Mouse (Mus musculus): ENCODE results near the gene Dennd4b. TPM values are rescaled to one million over a fixed set of nuclear protein-coding genes. Genes with fewer than 3 reads are reported as not detected.

Dennd4b gene
- polyA plus RNA-seq, 1 experiment from 2014 or later = 6.7 TPM

DNA sequence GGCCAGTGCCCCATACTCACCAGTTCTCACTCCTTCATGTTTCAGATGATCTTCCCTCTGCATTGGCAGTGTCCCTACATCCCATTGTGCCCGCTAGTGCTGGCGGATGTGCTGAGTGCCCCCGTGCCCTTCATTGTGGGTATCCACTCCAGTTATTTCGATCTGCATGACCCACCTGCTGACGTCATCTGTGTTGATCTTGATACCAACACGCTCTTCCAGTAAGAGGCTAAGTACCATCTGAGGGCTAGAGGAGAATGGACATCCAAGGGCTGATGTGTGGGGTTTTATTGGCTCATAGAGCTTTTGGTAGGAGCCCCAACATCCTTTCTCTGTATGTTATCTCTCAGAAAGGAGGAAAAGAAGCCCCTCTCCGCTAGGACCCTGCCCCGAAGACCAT lies 5.8 kb downstream of the Dennd4b start:
- H3K27me3 ChIP-seq (replicated peaks; ENCODE audit: control insufficient read depth, insufficient read depth, low read length) = no peaks in the 10 kb centered on the region
- H3K27ac ChIP-seq (ENCODE audit: low read length) = no peak overlapping the region
- no peak overlapping the region for H3K9ac ChIP-seq (replicated peaks; ENCODE audit: low read depth, low read length)
- peaks cover 2% of the 10 kb centered on the region; the same call in 1 of the 2 replicates for H3K36me3 ChIP-seq (ENCODE audit: control insufficient read depth, insufficient read depth)
- no peaks in the 10 kb centered on the region for H3K9me3 ChIP-seq (ENCODE audit: control insufficient read depth, low read length)
- ATAC-seq = no peak
- no peak overlapping the region for H3K4me3 ChIP-seq (replicated peaks; ENCODE audit: low read length)
- peaks cover 8% of the 10 kb centered on the region for H3K4me1 ChIP-seq (replicated peaks; ENCODE audit: control insufficient read depth, insufficient read depth, low read length)
- H3K4me2 ChIP-seq (ENCODE audit: low read length) = no peak overlapping the region
- WGBS = 91% methylated on average over 8 of the region's 8 CpGs

- ATAC-seq = no peak
- Histone ChIP-seq H3K9ac (replicated peaks; ENCODE audit: low read depth, low read length) (no peak overlapping the region), H3K36me3 (ENCODE audit: control insufficient read depth, insufficient read depth) (peaks cover 5% of the 10 kb centered on the region), H3K9me3 (ENCODE audit: control insufficient read depth, low read length) (no peaks in the 10 kb centered on the region), H3K27ac (ENCODE audit: low read length) (no peak overlapping the region), H3K4me1 (replicated peaks; ENCODE audit: control insufficient read depth, insufficient read depth, low read length) (no peaks in the 10 kb centered on the region), H3K4me2 (ENCODE audit: low read length) (no peak overlapping the region), H3K27me3 (replicated peaks; ENCODE audit: control insufficient read depth, insufficient read depth, low read length) (no peaks in the 10 kb centered on the region), H3K4me3 (replicated peaks; ENCODE audit: low read length) (no peak overlapping the region)
- WGBS = 76% methylated on average over 9 of the region's 9 CpGs
Observed at GRCm38 (mm10) chr3:90272170-90272569, 7.2 kb downstream of the Dennd4b start.

DNA sequence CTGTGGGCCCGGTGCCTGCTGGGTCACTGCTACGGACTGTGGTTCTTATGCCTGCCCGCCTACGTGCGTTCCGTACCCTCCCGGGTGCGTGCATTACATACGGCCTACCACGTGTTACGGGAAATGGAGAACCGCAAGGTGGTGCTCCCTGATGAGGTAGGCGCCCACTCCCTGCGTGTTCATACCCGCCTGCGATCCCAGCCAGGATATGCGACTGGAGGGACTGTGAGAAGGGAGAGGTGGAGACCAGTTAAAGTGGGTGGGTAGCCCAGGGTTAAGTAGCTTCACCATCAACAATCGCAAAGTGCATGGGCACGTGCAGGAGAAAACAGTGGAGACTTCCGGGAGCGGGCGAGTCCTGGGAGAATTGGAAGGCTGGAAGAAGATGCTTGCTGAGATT lies 8.9 kb downstream of the Dennd4b start:
- peaks cover 7% of the 10 kb centered on the region for H3K36me3 ChIP-seq (ENCODE audit: control insufficient read depth, insufficient read depth)
- no peak overlapping the region for H3K9ac ChIP-seq (replicated peaks; ENCODE audit: low read depth, low read length)
- H3K9me3 ChIP-seq (ENCODE audit: control insufficient read depth, low read length) = no peaks in the 10 kb centered on the region
- no peak overlapping the region for H3K4me3 ChIP-seq (replicated peaks; ENCODE audit: low read length)
- H3K27ac ChIP-seq (ENCODE audit: low read length) = no peak overlapping the region
- H3K4me1 ChIP-seq (replicated peaks; ENCODE audit: control insufficient read depth, insufficient read depth, low read length) = no peaks in the 10 kb centered on the region
- 92% methylated on average over 22 of the region's 22 CpGs for WGBS
- H3K4me2 ChIP-seq (ENCODE audit: low read length) = no peak overlapping the region
- ATAC-seq = no peak
- no peaks in the 10 kb centered on the region for H3K27me3 ChIP-seq (replicated peaks; ENCODE audit: control insufficient read depth, insufficient read depth, low read length)

DNA sequence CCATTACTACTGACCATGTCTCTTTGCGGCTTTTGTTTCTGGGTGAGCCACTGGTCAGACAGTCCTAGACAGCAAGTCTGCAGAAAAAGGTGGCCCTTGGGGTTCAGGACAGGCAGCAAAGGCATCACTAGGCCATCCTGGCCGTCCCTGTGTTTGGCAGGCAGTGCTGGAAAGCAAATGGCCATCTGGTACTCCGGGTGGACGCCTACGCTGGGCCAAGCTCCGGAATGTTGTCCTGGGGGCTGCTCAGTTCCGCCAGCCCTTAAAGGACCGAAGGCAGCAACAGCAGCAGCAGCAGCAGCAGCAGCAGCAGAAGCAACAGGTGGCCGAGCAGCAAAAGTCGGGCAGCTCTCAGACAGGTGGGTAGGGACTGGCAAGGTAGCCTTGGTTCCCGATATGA lies 10.3 kb downstream of the Dennd4b start:
- H3K9ac ChIP-seq (replicated peaks; ENCODE audit: low read depth, low read length) = no peak overlapping the region
- no peak overlapping the region for H3K4me3 ChIP-seq (replicated peaks; ENCODE audit: low read length)
- WGBS = 92% methylated on average over 11 of the region's 11 CpGs
- no peaks in the 10 kb centered on the region for H3K9me3 ChIP-seq (ENCODE audit: control insufficient read depth, low read length)
- no peaks in the 10 kb centered on the region for H3K27me3 ChIP-seq (replicated peaks; ENCODE audit: control insufficient read depth, insufficient read depth, low read length)
- H3K27ac ChIP-seq (ENCODE audit: low read length) = no peak overlapping the region
- H3K36me3 ChIP-seq (ENCODE audit: control insufficient read depth, insufficient read depth) = peaks cover 11% of the 10 kb centered on the region
- ATAC-seq = no peak
- H3K4me1 ChIP-seq (replicated peaks; ENCODE audit: control insufficient read depth, insufficient read depth, low read length) = no peaks in the 10 kb centered on the region
- H3K4me2 ChIP-seq (ENCODE audit: low read length) = no peak overlapping the region

DNA sequence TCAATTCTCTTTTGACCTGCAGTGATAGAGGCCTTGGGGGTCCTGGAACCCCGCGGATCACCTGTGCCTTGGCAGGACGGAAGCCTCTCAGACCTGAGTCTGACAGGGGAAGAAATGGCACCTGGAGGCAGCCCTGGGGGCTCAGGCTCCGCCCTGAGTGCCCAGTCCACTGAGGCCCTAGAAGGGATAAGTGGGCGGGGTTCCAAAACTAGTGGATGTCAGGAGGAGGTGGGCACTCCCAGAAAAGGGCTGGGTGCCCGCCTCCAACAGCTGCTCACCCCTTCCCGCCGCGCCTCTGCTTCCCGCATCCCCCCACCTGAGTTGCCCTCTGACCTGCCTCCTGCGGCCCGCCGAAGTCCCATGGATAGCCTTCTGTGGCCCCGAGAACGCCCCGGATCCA lies 11.9 kb downstream of the Dennd4b start:
- WGBS = 36% methylated on average over 15 of the region's 16 CpGs
- no peak overlapping the region for H3K4me2 ChIP-seq (ENCODE audit: low read length)
- H3K9ac ChIP-seq (replicated peaks; ENCODE audit: low read depth, low read length) = no peak overlapping the region
- H3K27ac ChIP-seq (ENCODE audit: low read length) = no peak overlapping the region
- H3K27me3 ChIP-seq (replicated peaks; ENCODE audit: control insufficient read depth, insufficient read depth, low read length) = no peaks in the 10 kb centered on the region
- H3K4me3 ChIP-seq (replicated peaks; ENCODE audit: low read length) = no peak overlapping the region
- peaks cover 11% of the 10 kb centered on the region for H3K36me3 ChIP-seq (ENCODE audit: control insufficient read depth, insufficient read depth)
- no peak for ATAC-seq
- H3K4me1 ChIP-seq (replicated peaks; ENCODE audit: control insufficient read depth, insufficient read depth, low read length) = no peaks in the 10 kb centered on the region
- H3K9me3 ChIP-seq (ENCODE audit: control insufficient read depth, low read length) = no peaks in the 10 kb centered on the region

DNA sequence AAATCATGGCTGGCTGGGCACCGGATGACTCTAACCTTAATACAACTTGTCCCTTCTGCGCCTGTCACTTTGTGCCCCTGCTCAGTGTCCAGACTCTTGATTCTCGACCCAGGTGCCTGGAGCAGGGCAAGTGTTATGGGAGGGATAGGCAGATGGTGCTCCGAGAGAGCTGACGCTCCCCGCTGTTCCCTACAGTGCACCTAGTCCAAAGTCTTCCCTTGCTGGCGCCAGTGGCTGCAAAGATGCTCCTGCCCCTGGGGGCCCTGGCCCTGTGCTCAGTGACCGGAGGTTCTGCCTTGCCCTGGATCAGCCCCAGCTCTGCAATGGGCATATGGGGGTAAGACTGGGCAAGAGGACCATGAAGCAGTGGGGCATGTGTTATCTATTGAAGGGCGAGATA lies 12.8 kb downstream of the Dennd4b start:
- 93% methylated on average over 9 of the region's 9 CpGs for WGBS
- Histone ChIP-seq H3K27ac (ENCODE audit: low read length) (no peak overlapping the region), H3K9me3 (ENCODE audit: control insufficient read depth, low read length) (no peaks in the 10 kb centered on the region), H3K4me2 (ENCODE audit: low read length) (no peak overlapping the region), H3K36me3 (ENCODE audit: control insufficient read depth, insufficient read depth) (peaks cover 9% of the 10 kb centered on the region; the same call in 1 of the 2 replicates), H3K27me3 (replicated peaks; ENCODE audit: control insufficient read depth, insufficient read depth, low read length) (no peaks in the 10 kb centered on the region), H3K4me3 (replicated peaks; ENCODE audit: low read length) (no peak overlapping the region), H3K4me1 (replicated peaks; ENCODE audit: control insufficient read depth, insufficient read depth, low read length) (no peaks in the 10 kb centered on the region), H3K9ac (replicated peaks; ENCODE audit: low read depth, low read length) (no peak overlapping the region)
- ATAC-seq = no peak

GRCm38 (mm10) chr3:90278211-90278610 lies 13.2 kb downstream of the Dennd4b start:
- H3K4me2 ChIP-seq (ENCODE audit: low read length) = no peak overlapping the region
- H3K36me3 ChIP-seq (ENCODE audit: control insufficient read depth, insufficient read depth) = peaks cover 9% of the 10 kb centered on the region; the same call in 1 of the 2 replicates
- WGBS = 97% methylated on average over 10 of the region's 10 CpGs
- H3K9me3 ChIP-seq (ENCODE audit: control insufficient read depth, low read length) = no peaks in the 10 kb centered on the region
- no peaks in the 10 kb centered on the region for H3K4me1 ChIP-seq (replicated peaks; ENCODE audit: control insufficient read depth, insufficient read depth, low read length)
- no peak overlapping the region for H3K9ac ChIP-seq (replicated peaks; ENCODE audit: low read depth, low read length)
- no peak overlapping the region for H3K27ac ChIP-seq (ENCODE audit: low read length)
- no peak overlapping the region for H3K4me3 ChIP-seq (replicated peaks; ENCODE audit: low read length)
- H3K27me3 ChIP-seq (replicated peaks; ENCODE audit: control insufficient read depth, insufficient read depth, low read length) = no peaks in the 10 kb centered on the region
- no peak for ATAC-seq

GRCm38 (mm10) chr3:90279216-90279615 lies 14.2 kb downstream of the Dennd4b start:
- no peak overlapping the region for H3K9ac ChIP-seq (replicated peaks; ENCODE audit: low read depth, low read length)
- H3K4me3 ChIP-seq (replicated peaks; ENCODE audit: low read length) = no peak overlapping the region
- 92% methylated on average over 9 of the region's 9 CpGs for WGBS
- ATAC-seq = no peak
- H3K4me1 ChIP-seq (replicated peaks; ENCODE audit: control insufficient read depth, insufficient read depth, low read length) = no peaks in the 10 kb centered on the region
- H3K36me3 ChIP-seq (ENCODE audit: control insufficient read depth, insufficient read depth) = peaks cover 9% of the 10 kb centered on the region; the same call in 1 of the 2 replicates
- no peaks in the 10 kb centered on the region for H3K9me3 ChIP-seq (ENCODE audit: control insufficient read depth, low read length)
- no peak overlapping the region for H3K4me2 ChIP-seq (ENCODE audit: low read length)
- H3K27ac ChIP-seq (ENCODE audit: low read length) = no peak overlapping the region
- H3K27me3 ChIP-seq (replicated peaks; ENCODE audit: control insufficient read depth, insufficient read depth, low read length) = no peaks in the 10 kb centered on the region

DNA sequence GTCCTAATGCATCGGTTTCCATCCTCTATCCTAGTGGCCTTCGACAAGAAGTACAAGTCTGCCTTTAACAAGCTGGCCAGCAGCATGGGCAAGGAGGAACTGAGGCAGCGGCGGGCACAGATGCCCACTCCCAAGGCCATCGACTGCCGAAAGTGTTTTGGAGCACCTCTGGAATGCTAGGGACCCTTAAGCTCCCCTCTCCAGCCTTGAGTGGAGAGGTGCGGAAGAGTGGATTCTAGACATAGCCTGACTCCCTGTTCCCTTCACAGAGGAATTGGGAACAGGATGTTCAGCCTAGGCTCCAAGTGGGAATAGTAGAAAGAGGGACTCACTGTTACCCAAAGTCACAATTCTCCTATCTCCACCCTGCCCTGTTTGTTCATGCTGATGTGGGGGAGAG lies 14.8 kb downstream of the Dennd4b start:
- Histone ChIP-seq H3K9me3 (ENCODE audit: control insufficient read depth, low read length) (no peaks in the 10 kb centered on the region), H3K27ac (ENCODE audit: low read length) (no peak overlapping the region), H3K4me1 (replicated peaks; ENCODE audit: control insufficient read depth, insufficient read depth, low read length) (no peaks in the 10 kb centered on the region), H3K36me3 (ENCODE audit: control insufficient read depth, insufficient read depth) (peaks cover 9% of the 10 kb centered on the region; the same call in 1 of the 2 replicates), H3K4me3 (replicated peaks; ENCODE audit: low read length) (no peak overlapping the region), H3K9ac (replicated peaks; ENCODE audit: low read depth, low read length) (no peak overlapping the region), H3K27me3 (replicated peaks; ENCODE audit: control insufficient read depth, insufficient read depth, low read length) (no peaks in the 10 kb centered on the region), H3K4me2 (ENCODE audit: low read length) (no peak overlapping the region)
- ATAC-seq = no peak
- WGBS = 92% methylated on average over 7 of the region's 7 CpGs

DNA sequence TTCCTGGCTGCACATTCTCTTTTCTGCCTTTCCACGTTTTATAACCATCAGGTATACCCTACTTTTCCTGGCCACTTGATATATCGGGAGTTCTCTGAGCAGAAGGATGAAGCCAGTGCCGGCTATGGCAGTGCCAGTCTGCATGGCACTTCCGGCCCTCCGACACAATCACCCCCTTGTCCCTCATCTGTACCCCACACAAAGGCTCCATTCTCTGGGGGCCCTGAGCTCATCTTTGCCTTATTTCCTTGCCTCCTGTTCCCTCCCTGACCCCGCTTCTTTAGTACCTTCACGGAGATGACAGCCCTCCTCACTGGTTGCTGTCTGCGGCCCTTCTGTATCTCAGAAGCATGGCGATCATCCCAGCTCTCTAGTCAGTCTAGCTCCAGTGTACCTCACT lies 15.7 kb downstream of the Dennd4b start:
- WGBS = 94% methylated on average over 9 of the region's 9 CpGs
- Histone ChIP-seq H3K36me3 (ENCODE audit: control insufficient read depth, insufficient read depth) (peaks cover 9% of the 10 kb centered on the region; the same call in 1 of the 2 replicates), H3K4me1 (replicated peaks; ENCODE audit: control insufficient read depth, insufficient read depth, low read length) (no peaks in the 10 kb centered on the region)

More for the DNA sequence above, 15.7 kb downstream of the Dennd4b start:
- Histone ChIP-seq H3K27ac (ENCODE audit: low read length) (no peak overlapping the region), H3K4me2 (ENCODE audit: low read length) (no peak overlapping the region), H3K27me3 (replicated peaks; ENCODE audit: control insufficient read depth, insufficient read depth, low read length) (no peaks in the 10 kb centered on the region), H3K9me3 (ENCODE audit: control insufficient read depth, low read length) (no peaks in the 10 kb centered on the region), H3K4me3 (replicated peaks; ENCODE audit: low read length) (no peak overlapping the region), H3K9ac (replicated peaks; ENCODE audit: low read depth, low read length) (no peak overlapping the region)
- ATAC-seq = no peak

Data from forebrain, embryonic 16.5 days (tissue).